Mouse (Mus musculus): ENCODE results near the gene Hao1. TPM values are rescaled to one million over a fixed set of nuclear protein-coding genes. Genes with fewer than 3 reads are reported as not detected.

The Hao1 gene
- polyA plus RNA-seq, 1 experiment = not detected

DNA sequence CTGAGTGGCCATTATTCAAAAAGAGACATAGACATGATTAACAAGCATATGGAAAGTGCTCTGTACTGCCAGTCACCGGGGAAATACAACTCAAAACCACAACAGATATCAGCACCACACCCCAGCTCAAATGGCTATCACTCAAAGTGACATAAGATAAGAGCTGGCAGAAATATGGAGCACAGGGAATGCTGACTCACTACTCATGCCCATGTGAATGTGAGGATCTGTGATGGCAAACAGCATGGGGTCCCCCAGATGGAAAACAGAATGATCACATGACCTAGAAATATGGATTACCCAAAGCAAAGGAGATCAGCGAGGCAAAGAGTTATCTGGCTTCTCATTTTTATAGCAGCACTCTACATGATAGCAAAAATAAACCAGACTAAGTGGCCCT lies 89.0 kb downstream of the Hao1 start:
- no peak for DNase-seq (ENCODE audit: low spot score)

DNA sequence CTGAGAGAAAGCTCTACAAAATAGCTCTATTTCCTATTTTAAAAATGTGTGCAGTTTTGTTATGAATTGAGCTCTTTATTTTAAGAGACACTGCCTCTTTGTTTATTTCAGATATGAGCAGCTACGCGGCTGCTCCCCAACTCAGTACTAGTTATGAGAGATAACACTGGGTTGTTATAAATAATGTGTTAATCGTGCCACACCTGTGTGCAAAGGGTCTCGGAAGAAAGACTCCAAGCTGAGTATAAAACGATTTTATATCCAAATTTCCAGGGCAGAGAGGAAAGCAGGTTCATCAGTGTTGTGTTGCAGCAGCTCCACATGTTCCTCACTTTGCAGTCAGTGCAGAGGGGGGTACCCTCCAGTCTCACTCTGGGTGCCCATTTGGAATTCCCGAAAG lies 91.8 kb downstream of the Hao1 start:
- no peak for DNase-seq (ENCODE audit: low spot score)

- no peak for DNase-seq (ENCODE audit: low spot score)
Measured at GRCm38 (mm10) chr2:134460831-134461230, 93.3 kb downstream of the Hao1 start.

- no peak for DNase-seq (ENCODE audit: low spot score)
Measured at GRCm38 (mm10) chr2:134456065-134456505, 98.1 kb downstream of the Hao1 start.

DNA sequence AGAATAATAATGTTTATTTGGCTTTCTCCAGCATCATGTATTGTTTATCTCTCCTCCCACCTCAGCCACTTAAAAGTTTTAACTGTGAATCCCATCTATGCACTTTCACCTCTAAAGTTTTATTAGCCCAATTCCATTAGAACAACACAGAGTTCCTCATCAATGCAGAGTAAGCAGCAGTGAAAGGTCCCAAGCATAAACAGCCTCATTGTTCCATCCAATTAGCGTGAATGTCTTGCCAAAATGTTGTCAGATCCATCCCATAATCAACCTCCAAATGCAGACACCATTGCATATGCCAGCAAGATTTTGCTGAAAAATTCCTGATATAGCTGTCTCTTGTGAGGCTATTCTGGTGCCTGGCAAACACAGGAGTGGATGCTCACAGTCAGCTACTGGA lies 101.4 kb downstream of the Hao1 start:
- DNase-seq (ENCODE audit: low spot score) = no peak

DNA sequence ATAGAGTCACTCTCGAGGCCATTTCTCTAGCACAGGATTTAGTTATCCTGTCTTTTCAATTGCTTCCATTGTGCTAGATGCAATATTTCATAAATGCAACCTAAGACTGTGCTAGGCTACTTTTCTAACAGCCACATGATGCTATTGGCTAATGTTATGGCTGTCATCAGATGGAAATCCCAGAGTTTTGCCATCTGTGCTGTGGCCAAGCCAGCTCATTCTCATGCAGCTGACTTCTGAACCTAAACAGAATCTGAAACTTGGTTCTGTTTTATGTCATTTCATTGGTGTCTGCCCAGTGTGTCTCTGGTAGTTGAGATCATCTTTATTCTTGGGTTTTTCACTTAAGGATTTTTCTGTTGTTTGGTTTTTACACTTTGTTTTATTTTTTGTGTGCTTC lies 103.2 kb downstream of the Hao1 start:
- DNase-seq (ENCODE audit: low spot score) = no peak

Other genes starting within 250 kb of the Hao1 start
- 8.7 and 12.0 TPM in 2 replicates for gene Tmx4, start 89.8 kb upstream of the Hao1 start, polyA plus RNA-seq (2012; rRNA removed)
- gene Plcb1, start 231.7 kb upstream of the Hao1 start, polyA plus RNA-seq (2012; rRNA removed) = 2.8 and 4.2 TPM in 2 replicates

Measured in urinary bladder, adult 2 months (tissue).